Mouse (Mus musculus): ENCODE measurements around the gene Tex2. TPM values are rescaled to one million over a fixed set of nuclear protein-coding genes. Genes with fewer than 3 reads are reported as not detected.
"Not testable (repeated sequence)": the region's sequence is repeated elsewhere in the genome, so short reads cannot be mapped to it uniquely, and the experiment has no call there.

Tex2 gene
- polyA plus RNA-seq, 1 experiment from 2014 or later = 14.2 TPM

GRCm38 (mm10) chr11:106627692-106628091 lies 14.5 kb upstream of the Tex2 start:
- no peaks in the 10 kb centered on the region for H3K27me3 ChIP-seq (ENCODE audit: control insufficient read depth, insufficient read depth, low read length)
- H3K9ac ChIP-seq (ENCODE audit: low read length) = no peak overlapping the region
- H3K36me3 ChIP-seq (ENCODE audit: control insufficient read depth, insufficient read depth) = no peaks in the 10 kb centered on the region
- H3K4me1 ChIP-seq (ENCODE audit: control insufficient read depth, insufficient read depth, low read length) = peaks cover 3% of the 10 kb centered on the region; the same call in 1 of the 2 replicates
- no peak overlapping the region for H3K4me2 ChIP-seq (ENCODE audit: low read depth, low read length)
- H3K27ac ChIP-seq (ENCODE audit: low read length) = no peak overlapping the region
- H3K4me3 ChIP-seq (ENCODE audit: low read length) = no peak overlapping the region
- H3K9me3 ChIP-seq (replicated peaks; ENCODE audit: control insufficient read depth, low read length) = 0 out of 2 replicates have a peak, but pooled peaks cover 4% of the 10 kb centered on the region
- ATAC-seq (replicated peaks; ENCODE audit: extremely low read depth, insufficient read depth, low FRiP score) = peak; percentile 55; the same call in 1 of the 2 replicates
- 20% methylated on average over 6 of the region's 6 CpGs for WGBS

- no peaks in the 10 kb centered on the region for H3K27me3 ChIP-seq (ENCODE audit: control insufficient read depth, insufficient read depth, low read length)
- H3K4me1 ChIP-seq (ENCODE audit: control insufficient read depth, insufficient read depth, low read length) = peaks cover 11% of the 10 kb centered on the region
- WGBS = 69% methylated on average over 3 of the region's 3 CpGs
- H3K36me3 ChIP-seq (ENCODE audit: control insufficient read depth, insufficient read depth) = no peaks in the 10 kb centered on the region
- no peak for ATAC-seq (replicated peaks; ENCODE audit: extremely low read depth, insufficient read depth, low FRiP score)
- H3K9me3 ChIP-seq (replicated peaks; ENCODE audit: control insufficient read depth, low read length) = no peaks in the 10 kb centered on the region
- H3K9ac ChIP-seq (ENCODE audit: low read length) = no peak overlapping the region
- H3K27ac ChIP-seq (ENCODE audit: low read length) = no peak overlapping the region
- no peak overlapping the region for H3K4me2 ChIP-seq (ENCODE audit: low read depth, low read length)
- H3K4me3 ChIP-seq (ENCODE audit: low read length) = no peak overlapping the region
Observed at GRCm38 (mm10) chr11:106625577-106625976, 12.4 kb upstream of the Tex2 start.

DNA sequence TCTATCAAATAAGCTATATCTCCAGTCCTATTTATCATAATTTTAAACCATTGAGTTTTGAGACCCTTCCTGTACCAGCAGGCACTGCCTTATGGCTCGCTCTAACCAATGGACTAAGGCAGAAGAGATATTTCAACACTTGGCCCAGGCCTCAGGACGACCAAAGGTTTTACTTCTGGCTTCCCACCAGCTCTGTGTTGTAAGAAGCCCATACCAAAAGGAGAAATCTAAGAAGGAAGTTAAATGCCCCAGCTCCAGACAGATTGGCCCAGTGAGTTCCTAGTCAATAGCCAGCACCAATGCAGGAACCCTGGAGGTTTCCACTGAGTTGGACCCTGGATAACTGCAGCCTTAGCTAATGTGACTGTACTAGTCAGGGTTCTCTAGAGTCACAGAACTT lies 10.4 kb upstream of the Tex2 start:
- Histone ChIP-seq H3K36me3 (ENCODE audit: control insufficient read depth, insufficient read depth) (no peaks in the 10 kb centered on the region), H3K4me3 (ENCODE audit: low read length) (no peak overlapping the region), H3K4me2 (ENCODE audit: low read depth, low read length) (no peak overlapping the region), H3K9ac (ENCODE audit: low read length) (no peak overlapping the region), H3K9me3 (replicated peaks; ENCODE audit: control insufficient read depth, low read length) (no peaks in the 10 kb centered on the region), H3K27me3 (ENCODE audit: control insufficient read depth, insufficient read depth, low read length) (no peaks in the 10 kb centered on the region), H3K4me1 (ENCODE audit: control insufficient read depth, insufficient read depth, low read length) (peaks cover 17% of the 10 kb centered on the region), H3K27ac (ENCODE audit: low read length) (no peak overlapping the region)
- 79% methylated on average over 2 of the region's 2 CpGs for WGBS
- no peak for ATAC-seq (replicated peaks; ENCODE audit: extremely low read depth, insufficient read depth, low FRiP score)

- Histone ChIP-seq H3K27ac (ENCODE audit: low read length) (peak overlapping the region; percentile 11; the same call in 1 of the 2 replicates), H3K9me3 (replicated peaks; ENCODE audit: control insufficient read depth, low read length) (no peaks in the 10 kb centered on the region), H3K27me3 (ENCODE audit: control insufficient read depth, insufficient read depth, low read length) (no peaks in the 10 kb centered on the region), H3K4me2 (ENCODE audit: low read depth, low read length) (no peak overlapping the region), H3K4me3 (ENCODE audit: low read length) (no peak overlapping the region), H3K36me3 (ENCODE audit: control insufficient read depth, insufficient read depth) (no peaks in the 10 kb centered on the region), H3K9ac (ENCODE audit: low read length) (no peak overlapping the region; the same call in 1 of the 2 replicates), H3K4me1 (ENCODE audit: control insufficient read depth, insufficient read depth, low read length) (peaks cover 17% of the 10 kb centered on the region)
- ATAC-seq (replicated peaks; ENCODE audit: extremely low read depth, insufficient read depth, low FRiP score) = no peak
- 66% methylated on average over 8 of the region's 8 CpGs for WGBS
Observed at GRCm38 (mm10) chr11:106622056-106622455, 8.8 kb upstream of the Tex2 start.

DNA sequence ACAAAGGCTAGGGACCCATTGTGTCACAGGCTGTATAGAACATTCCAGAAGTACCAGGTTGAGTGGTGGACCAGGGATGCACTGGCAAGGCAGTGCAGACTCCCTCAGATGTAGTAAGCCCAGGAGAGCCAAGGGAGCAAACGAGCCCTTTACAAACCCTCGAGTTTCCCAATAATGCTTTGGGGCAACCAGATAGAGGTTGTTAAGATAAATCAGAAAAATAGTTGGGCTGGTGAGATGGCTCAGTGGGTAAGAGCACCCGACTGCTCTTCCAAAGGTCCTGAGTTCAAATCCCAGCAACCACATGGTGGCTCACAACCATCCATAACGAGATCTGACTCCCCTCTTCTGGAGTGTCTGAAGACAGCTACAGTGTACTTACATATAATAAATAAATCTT lies 5.5 kb upstream of the Tex2 start:
- WGBS = 88% methylated on average over 3 of the region's 4 CpGs
- not testable (repeated sequence) for ATAC-seq (replicated peaks; ENCODE audit: extremely low read depth, insufficient read depth, low FRiP score); H3K27me3 ChIP-seq (ENCODE audit: control insufficient read depth, insufficient read depth, low read length); H3K4me3 ChIP-seq (ENCODE audit: low read length); H3K9me3 ChIP-seq (replicated peaks; ENCODE audit: control insufficient read depth, low read length); H3K27ac ChIP-seq (ENCODE audit: low read length); H3K9ac ChIP-seq (ENCODE audit: low read length); H3K36me3 ChIP-seq (ENCODE audit: control insufficient read depth, insufficient read depth); H3K4me2 ChIP-seq (ENCODE audit: low read depth, low read length)
- peaks cover 21% of the 10 kb centered on the region for H3K4me1 ChIP-seq (ENCODE audit: control insufficient read depth, insufficient read depth, low read length)

DNA sequence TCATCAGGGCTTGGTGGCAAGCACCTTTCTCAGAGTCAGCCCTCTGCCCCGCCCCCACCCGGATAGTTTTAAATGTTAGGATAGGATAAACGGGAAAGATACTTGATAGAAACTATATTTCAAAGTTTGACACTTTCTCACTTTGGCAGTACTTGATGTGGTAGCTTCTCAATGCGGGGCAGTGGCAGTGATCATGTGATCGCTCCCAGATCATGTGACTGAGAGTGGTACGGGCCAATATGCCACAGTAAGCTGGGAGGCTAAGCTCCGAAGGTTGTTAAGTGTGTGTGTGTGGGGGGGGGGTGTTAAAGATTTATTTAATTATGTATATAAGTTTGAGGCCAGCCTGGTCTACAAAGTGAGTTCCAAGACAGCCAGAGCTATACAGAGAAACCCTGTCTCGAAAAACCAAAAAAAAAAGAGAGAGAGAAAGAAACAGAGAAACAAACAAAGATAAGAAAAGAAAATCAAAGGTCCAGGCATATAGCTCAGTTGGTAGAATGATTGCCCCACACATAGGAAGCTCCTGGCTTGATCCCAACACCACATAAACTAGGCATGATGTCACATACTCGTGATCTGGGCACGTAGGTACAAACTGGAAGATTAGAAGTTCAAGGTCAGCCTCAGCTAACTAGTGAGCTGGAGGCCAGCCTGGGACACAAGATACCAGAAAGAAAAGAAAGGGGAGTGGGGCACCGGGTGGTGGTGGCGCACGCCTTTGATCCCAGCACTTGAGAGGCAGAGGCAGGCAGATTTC lies 4.8 kb upstream of the Tex2 start:
- no peaks in the 10 kb centered on the region for H3K36me3 ChIP-seq (ENCODE audit: control insufficient read depth, insufficient read depth)
- no peaks in the 10 kb centered on the region for H3K9me3 ChIP-seq (replicated peaks; ENCODE audit: control insufficient read depth, low read length)
- 74% methylated on average over 13 of the region's 13 CpGs for WGBS
- peaks cover 24% of the 10 kb centered on the region for H3K4me1 ChIP-seq (ENCODE audit: control insufficient read depth, insufficient read depth, low read length)
- H3K4me3 ChIP-seq (ENCODE audit: low read length) = no peak overlapping the region
- H3K4me2 ChIP-seq (ENCODE audit: low read depth, low read length) = no peak overlapping the region
- no peak overlapping the region for H3K9ac ChIP-seq (ENCODE audit: low read length)
- no peak overlapping the region for H3K27ac ChIP-seq (ENCODE audit: low read length)
- no peak for ATAC-seq (replicated peaks; ENCODE audit: extremely low read depth, insufficient read depth, low FRiP score)
- no peaks in the 10 kb centered on the region for H3K27me3 ChIP-seq (ENCODE audit: control insufficient read depth, insufficient read depth, low read length)

DNA sequence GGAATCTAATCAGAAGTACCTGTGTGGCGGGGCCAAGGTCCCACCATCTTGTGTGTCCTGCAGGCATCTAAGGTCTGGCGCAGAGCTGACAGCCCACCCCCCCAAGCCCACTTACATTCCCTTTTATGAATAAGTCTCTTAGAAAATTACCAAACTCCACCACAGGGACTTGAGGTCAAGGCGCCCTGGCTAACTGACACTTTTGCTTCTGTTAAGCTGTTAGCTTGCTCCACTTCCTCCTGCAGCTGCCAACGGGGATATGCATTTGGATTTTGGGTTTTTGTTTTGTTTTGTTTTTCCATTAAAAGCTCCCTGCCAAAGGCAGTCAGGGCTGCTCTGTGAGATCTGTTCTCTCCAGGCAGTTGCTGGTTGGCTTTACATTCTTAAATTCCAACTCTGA lies 2.3 kb upstream of the Tex2 start:
- H3K4me3 ChIP-seq (ENCODE audit: low read length) = no peak overlapping the region
- WGBS = 71% methylated on average over 4 of the region's 4 CpGs

DNA sequence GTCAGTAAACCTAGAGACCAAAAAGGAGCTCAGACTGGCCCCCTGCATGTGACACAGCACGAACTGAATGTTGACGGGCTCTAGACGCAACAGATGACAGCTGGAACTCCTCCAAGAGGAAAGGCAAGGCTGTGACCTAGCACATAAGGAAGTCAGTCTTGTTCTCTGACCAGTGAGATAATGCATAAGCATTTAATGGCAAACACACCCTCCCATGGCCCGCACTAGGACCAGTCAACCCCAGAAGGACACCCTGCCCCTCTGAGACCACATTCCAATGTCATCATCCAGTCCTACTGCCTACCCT lies 1.1 kb upstream of the Tex2 start:
- Histone ChIP-seq H3K9ac (ENCODE audit: low read length) (no peak overlapping the region), H3K27ac (ENCODE audit: low read length) (peak overlapping the region; percentile 64), H3K4me1 (ENCODE audit: control insufficient read depth, insufficient read depth, low read length) (peaks cover 27% of the 10 kb centered on the region), H3K9me3 (replicated peaks; ENCODE audit: control insufficient read depth, low read length) (no peaks in the 10 kb centered on the region), H3K27me3 (ENCODE audit: control insufficient read depth, insufficient read depth, low read length) (no peaks in the 10 kb centered on the region), H3K4me2 (ENCODE audit: low read depth, low read length) (no peak overlapping the region), H3K36me3 (ENCODE audit: control insufficient read depth, insufficient read depth) (no peaks in the 10 kb centered on the region), H3K4me3 (ENCODE audit: low read length) (no peak overlapping the region)
- no peak for ATAC-seq (replicated peaks; ENCODE audit: extremely low read depth, insufficient read depth, low FRiP score)
- WGBS = 15% methylated on average over 4 of the region's 4 CpGs

More for the DNA sequence above, 2.3 kb upstream of the Tex2 start:
- H3K4me2 ChIP-seq (ENCODE audit: low read depth, low read length) = no peak overlapping the region
- no peaks in the 10 kb centered on the region for H3K9me3 ChIP-seq (replicated peaks; ENCODE audit: control insufficient read depth, low read length)
- H3K27me3 ChIP-seq (ENCODE audit: control insufficient read depth, insufficient read depth, low read length) = no peaks in the 10 kb centered on the region
- no peak for ATAC-seq (replicated peaks; ENCODE audit: extremely low read depth, insufficient read depth, low FRiP score)
- peaks cover 25% of the 10 kb centered on the region for H3K4me1 ChIP-seq (ENCODE audit: control insufficient read depth, insufficient read depth, low read length)
- H3K27ac ChIP-seq (ENCODE audit: low read length) = no peak overlapping the region
- no peak overlapping the region for H3K9ac ChIP-seq (ENCODE audit: low read length)
- H3K36me3 ChIP-seq (ENCODE audit: control insufficient read depth, insufficient read depth) = no peaks in the 10 kb centered on the region

DNA sequence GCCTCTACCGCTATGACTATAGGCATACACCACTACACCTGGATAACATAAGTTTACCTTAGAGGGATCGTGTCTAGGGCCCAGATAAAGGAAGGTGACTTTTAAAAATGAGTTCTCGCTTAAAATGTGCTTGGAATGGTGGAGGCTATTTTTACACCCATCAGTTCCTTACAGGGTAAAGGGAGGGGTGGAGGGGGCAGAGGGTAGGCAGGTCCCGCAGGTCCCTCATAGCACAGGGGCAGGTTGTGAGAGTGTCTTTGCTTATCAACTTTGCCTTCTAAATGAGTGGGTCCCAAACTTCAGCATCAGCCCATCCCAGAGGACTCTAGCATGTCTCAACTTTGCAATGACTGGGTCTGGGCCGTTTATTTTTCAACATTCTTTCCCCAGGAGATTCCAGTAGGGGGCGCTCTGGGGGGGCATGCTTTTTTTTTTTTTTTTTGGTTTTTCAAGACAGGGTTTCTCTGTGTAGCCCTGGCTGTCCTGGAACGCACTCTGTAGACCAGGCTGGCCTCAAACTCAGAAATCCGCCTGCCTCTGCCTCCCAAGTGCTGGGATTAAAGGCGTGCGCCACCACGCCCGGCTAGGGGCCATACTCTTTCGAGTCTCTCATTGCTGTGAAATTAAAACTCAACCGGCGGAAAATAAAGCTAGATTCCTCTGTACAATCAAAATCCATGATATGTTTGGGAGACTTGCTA lies 565 bp upstream of the Tex2 start:
- no peaks in the 10 kb centered on the region for H3K36me3 ChIP-seq (ENCODE audit: control insufficient read depth, insufficient read depth)
- H3K9me3 ChIP-seq (replicated peaks; ENCODE audit: control insufficient read depth, low read length) = no peaks in the 10 kb centered on the region
- peak overlapping the region; percentile 28; the same call in 1 of the 2 replicates for H3K9ac ChIP-seq (ENCODE audit: low read length)
- ATAC-seq (replicated peaks; ENCODE audit: extremely low read depth, insufficient read depth, low FRiP score) = no peak
- peaks cover 29% of the 10 kb centered on the region for H3K4me1 ChIP-seq (ENCODE audit: control insufficient read depth, insufficient read depth, low read length)
- H3K27me3 ChIP-seq (ENCODE audit: control insufficient read depth, insufficient read depth, low read length) = no peaks in the 10 kb centered on the region
- H3K4me3 ChIP-seq (ENCODE audit: low read length) = peak overlapping the region; percentile 83
- 52% methylated on average over 15 of the region's 15 CpGs for WGBS
- H3K27ac ChIP-seq (ENCODE audit: low read length) = peak overlapping the region; percentile 76
- peak overlapping the region; percentile 62 for H3K4me2 ChIP-seq (ENCODE audit: low read depth, low read length)
